Mouse (Mus musculus): ENCODE measurements around the gene Tspan9.

- no peak for TF ChIP-seq CTCF (IDR thresholded peaks at IDR 0.05; ENCODE audit: low read depth)
- no peak for TF ChIP-seq EP300 (IDR thresholded peaks at IDR 0.05; ENCODE audit: low read depth)
Measured at GRCm38 (mm10) chr6:128122127-128122526, 21.3 kb downstream of the Tspan9 start.

All from liver, postnatal 0 days (tissue).